Mouse (Mus musculus) C3H10T1/2 (cell line): ENCODE results near the gene Adk. TPM values are rescaled to one million over a fixed set of nuclear protein-coding genes. Genes with fewer than 3 reads are reported as not detected.

Source experiments
- polyA plus RNA-seq, 2 experiments: library from polyadenylated mRNA; unstranded; fragments of >200 nt; fragmentation: generic; extraction: Trizol; gene quantifications; one replicate each; pipeline ENCODE4 v1.2.1; 2012; ENCODE audit warnings: missing spikeins in 2 of 2

The Adk gene
- 100 to 1,000 TPM in 1 of 2 experiments, 10 to 100 TPM in 1; 29.8 to 132 TPM for polyA plus RNA-seq

GRCm38 (mm10) chr14:21052112-21052780 lies at the start of gene Adk, which contains the start of gene Ap3m1:
Adk (plus strand) TSS chr14:21052574.
Ap3m1 (minus strand) TSS chr14:21052508.

GRCm38 (mm10) chr14:21481231-21481630 lies 428.9 kb downstream of the Adk start, which contains the start of gene Kat6b:
Kat6b (plus strand) TSS chr14:21481434.

Other genes with a start within 250 kb of the Adk start
- 10 to 100 TPM in 1 of 2 experiments, 1 to 10 TPM in 1; 1.1 to 15.2 TPM for gene Plau, start 215.9 kb upstream of the Adk start, polyA plus RNA-seq
- 10 to 100 TPM in 1 of 2 experiments, 1 to 10 TPM in 1; 3.7 to 84.4 TPM for gene Vcl, start 123.2 kb upstream of the Adk start, polyA plus RNA-seq
- 1 to 10 TPM; 2.8 to 6.7 TPM for gene Ap3m1, start 66 bp upstream of the Adk start, polyA plus RNA-seq